Mouse (Mus musculus): ENCODE measurements around the gene Thop1.
"Not testable (repeated sequence)": the region's sequence is repeated elsewhere in the genome, so short reads cannot be mapped to it uniquely, and the experiment has no call there.

Gene Thop1

GRCm38 (mm10) chr10:81057406-81058130 is 12.3 kb upstream of the Thop1 start:
- DNase-seq (ENCODE audit: low spot score): no peak

DNA sequence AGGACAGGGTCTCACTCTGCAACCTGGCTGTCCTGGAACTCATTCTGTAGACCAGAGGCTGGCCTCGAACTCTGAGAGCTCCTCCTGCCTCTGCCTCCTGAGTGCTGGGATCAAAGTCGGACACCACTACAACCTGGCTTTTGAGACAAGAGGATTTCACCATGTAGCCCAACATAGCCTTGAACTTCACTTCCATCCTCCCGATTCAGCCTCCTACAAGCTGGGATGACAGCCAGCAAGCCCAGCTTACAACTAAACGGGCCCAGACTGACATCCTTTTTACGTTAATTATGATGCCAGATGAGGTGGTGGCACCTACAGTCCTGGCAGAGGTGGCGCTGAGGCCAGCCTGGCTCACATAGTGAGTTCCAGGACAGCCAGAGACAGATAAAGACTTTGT is 10.9 kb upstream of the Thop1 start:
- no peak for DNase-seq (ENCODE audit: low spot score)

DNA sequence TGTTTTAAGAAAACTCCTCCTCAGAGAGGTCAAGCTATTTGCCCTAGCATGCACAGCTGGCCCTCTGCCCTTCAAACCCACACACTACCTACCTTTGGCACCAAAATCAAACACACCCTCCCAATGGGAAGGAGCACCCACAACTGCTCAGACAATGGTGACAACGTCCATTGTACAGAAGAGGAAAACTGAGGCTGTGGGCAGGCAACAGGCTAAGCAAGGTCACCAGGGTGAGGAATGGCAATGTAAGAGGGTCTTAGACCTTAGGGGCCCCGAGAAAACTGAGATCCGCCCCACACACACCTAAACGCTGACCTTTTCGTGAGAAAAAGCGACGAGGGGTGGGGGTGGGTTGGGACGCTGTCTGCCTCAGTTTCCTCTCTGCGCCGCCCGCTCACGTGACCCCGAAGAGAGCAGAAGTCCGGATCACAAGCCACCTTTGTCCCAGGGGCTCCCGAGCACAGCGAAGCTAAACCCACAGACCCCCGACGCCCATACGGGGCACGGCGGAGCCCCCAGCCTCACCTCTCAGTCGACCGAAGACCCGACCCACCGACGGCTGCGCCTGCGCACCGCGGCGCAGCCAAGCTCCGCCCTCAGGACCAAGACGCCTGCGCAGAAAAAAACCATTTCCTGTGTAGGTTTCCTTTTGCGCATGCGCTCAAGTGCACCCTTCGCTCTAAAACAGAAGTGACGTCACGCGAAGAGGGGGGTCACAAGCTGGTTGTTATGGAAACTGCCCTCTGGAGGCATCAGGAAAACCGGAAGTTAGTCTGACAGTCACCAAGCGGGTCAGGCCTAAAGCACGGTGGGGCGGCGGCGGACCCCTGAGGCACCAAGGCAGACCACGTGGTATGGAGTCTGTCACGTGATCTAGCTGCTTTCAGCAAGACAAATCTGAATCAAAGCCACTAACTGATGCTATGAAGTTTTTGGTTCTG is 10.0 kb upstream of the Thop1 start, which contains the start of gene Sgta:
Sgta (minus strand) TSS at position 579 of the 941 bp plus-strand sequence.
- peak; percentile 93 for DNase-seq (ENCODE audit: low spot score)

DNA sequence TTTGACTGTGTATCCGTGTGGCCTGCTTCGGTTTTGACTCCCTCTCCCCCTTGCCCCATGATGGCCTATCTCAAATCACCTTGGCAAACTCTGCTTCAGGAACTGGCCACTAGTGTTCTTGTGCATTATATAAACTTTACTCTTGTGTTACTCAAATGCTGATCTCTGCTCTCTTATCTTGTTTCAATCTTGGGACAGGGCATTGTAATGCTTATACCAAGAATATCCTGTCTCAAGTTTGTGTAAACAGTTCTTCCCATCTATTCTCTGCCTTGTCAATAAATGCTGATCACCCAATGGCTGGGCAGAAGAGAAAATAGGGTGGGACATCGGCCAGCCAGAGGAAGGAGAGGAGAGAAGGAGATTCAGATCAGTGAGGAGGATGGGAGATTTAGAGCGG is 7.1 kb upstream of the Thop1 start:
- DNase-seq (ENCODE audit: low spot score): no peak

DNA sequence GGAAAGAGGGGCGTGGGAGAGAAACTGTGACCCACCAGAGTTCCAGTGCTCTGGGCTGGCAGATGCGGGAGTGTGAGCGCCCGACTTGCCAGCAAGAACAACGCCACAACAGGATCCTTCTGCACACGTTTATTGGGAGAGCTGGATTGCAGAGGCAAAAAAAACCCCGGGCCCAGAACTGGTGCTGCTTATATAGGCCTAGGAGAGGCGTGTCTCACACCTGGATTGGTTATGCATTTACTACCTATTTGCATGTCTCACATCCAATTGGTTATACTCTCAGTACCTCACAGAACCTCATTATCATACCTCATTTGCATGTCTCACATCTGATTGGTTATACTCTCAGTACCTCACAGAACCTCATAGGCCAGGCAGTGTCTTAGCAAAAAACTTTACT is 5.3 kb upstream of the Thop1 start:
- DNase-seq (ENCODE audit: low spot score): not testable (repeated sequence)

DNA sequence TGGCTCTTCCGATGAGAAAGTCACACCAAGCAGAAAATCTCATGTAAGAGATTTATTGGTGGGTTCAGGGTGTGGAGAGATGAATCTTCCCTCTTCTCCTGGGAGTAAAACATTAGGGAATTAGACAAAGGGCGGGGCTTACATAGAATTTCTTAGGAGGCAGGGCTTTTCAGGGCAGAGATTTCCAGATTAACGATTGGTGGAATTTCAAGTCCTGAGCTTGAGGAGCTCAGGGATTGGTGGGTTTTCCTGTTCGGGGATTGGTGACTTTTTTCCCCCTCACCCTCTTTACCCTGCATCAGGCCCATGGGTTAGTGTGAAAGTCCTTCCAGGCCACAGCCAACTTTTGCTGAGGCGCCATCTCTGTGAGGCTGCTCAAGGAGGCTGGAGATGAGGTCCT is 1.1 kb upstream of the Thop1 start:
- no peak for DNase-seq (ENCODE audit: low spot score)

- DNase-seq (ENCODE audit: low spot score): no peak
These were observed 2.5 kb downstream of the Thop1 start for GRCm38 (mm10) chr10:81072290-81072689.

- DNase-seq (ENCODE audit: low spot score): no peak
These were observed 3.6 kb downstream of the Thop1 start for GRCm38 (mm10) chr10:81073464-81073863.

DNA sequence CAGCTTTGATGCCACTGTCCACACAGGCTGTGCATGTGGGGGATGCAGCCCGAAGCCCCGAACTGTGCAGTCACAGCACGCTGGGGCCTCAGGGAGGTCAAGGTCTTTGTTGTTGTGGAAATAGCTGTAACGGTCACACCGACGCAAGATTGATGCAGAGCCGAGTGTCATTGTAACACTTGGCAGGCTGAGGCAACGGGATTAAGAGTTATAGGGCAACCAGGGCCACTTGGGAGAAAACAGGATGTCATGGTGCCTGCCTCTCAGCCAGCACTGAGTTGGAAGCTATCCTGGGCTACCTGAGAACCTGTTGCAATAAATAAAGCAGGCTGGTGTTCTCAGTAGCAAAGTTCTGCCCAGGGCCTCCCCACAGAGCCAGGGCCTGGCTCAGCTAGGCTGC is 5.9 kb downstream of the Thop1 start:
- DNase-seq (ENCODE audit: low spot score): no peak

- DNase-seq (ENCODE audit: low spot score): no peak
These were observed 6.5 kb downstream of the Thop1 start for GRCm38 (mm10) chr10:81076356-81076755.

DNA sequence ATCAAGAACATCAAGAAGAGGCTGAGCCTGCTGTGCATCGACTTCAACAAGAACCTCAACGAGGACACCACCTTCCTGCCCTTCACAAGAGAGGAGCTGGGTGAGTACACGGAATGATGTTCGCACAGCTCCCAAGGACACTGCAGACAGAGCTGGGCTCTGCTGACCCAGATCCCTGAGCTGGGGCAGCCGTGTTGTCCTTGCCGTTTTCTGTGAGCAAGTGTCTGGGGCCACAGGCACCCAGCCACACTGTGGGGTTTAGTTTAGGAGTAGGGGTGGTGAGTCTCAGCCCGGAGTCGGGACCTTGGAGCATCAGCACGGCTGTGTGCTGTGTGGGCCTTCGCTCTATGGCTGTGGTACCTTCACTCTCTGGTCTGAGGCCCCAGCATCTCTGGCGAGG is 8.1 kb downstream of the Thop1 start:
- DNase-seq (ENCODE audit: low spot score): no peak

- no peak for DNase-seq (ENCODE audit: low spot score)
These were observed 10.3 kb downstream of the Thop1 start for GRCm38 (mm10) chr10:81080008-81080655.

DNA sequence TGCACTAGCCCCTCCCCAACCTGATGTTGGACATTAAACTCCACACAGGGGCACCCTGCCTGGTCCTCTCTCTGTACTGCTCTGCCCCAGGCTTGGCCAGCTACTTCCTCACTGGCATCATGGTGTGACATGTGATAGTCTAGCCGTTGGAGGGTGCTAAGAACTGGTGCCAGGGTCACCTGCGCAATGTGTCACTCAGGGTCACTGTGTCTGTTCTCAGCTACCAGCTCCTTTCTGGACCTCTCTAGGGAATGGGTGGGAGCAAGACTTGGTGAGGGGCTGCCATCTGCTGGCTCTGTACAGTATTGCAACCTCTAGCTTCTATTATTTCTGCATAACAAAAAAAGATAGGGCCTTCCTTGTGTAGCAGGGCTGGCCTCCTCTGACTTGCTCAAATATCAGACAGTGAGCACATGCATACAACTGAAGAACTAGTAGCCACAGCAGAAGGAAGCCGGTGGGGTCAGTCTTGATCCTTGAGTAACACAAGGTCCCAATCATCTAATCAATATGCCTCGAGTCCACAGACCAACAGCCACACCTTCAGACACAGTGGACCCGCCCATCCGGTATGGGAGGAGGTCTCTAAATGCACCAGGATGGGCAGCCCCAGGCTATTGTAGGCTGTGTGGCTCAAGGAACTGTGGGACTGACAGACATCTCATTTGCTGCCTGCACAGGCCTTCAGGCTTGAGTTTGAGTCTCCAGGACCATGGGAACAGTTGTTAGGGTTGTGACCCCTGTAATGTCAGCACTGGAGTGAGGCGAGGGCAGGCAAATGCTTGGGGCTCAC is 12.5 kb downstream of the Thop1 start:
- DNase-seq (ENCODE audit: low spot score): peak; percentile 57

DNA sequence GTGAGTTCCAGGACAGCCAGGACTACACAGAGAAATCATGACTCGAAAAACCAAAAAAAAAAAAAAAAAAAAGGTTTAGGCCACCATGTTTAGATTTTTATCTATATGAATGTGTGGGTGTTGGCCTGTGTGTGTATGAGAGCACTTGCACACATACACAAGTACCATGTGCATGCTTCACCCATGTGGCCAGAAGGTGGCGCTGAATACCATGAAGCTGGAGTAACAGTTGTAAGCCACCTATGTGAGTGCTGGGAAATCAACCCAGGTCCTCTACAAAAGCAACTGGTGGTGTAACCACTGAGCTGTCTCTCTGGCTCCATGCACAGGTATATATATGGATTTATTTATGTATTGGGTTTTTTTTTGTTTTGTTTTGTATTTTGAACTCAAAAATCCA is 17.2 kb downstream of the Thop1 start:
- DNase-seq (ENCODE audit: low spot score): no peak

GRCm38 (mm10) chr10:81089216-81089615 is 19.4 kb downstream of the Thop1 start:
- no peak for DNase-seq (ENCODE audit: low spot score)

DNA sequence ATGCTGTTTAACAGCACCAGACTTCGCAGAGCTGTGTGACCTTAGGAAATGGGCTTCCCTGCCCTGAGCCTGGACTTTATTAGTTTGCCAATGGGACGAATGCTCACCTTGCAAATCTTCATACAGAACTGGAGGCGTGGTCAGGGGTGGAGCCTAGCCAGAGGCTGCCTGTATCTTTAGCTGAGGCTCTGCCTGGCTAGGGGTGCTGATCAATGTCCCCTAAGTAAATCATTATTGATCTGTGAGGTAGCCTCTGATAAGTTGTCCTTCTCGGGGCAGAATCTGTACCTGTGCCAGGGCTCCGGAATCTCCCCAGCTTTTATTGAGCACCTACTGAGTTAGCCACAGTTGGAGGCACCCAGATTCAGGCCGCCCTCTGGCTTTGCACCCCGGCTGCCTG is 20.8 kb downstream of the Thop1 start:
- DNase-seq (ENCODE audit: low spot score): no peak

DNA sequence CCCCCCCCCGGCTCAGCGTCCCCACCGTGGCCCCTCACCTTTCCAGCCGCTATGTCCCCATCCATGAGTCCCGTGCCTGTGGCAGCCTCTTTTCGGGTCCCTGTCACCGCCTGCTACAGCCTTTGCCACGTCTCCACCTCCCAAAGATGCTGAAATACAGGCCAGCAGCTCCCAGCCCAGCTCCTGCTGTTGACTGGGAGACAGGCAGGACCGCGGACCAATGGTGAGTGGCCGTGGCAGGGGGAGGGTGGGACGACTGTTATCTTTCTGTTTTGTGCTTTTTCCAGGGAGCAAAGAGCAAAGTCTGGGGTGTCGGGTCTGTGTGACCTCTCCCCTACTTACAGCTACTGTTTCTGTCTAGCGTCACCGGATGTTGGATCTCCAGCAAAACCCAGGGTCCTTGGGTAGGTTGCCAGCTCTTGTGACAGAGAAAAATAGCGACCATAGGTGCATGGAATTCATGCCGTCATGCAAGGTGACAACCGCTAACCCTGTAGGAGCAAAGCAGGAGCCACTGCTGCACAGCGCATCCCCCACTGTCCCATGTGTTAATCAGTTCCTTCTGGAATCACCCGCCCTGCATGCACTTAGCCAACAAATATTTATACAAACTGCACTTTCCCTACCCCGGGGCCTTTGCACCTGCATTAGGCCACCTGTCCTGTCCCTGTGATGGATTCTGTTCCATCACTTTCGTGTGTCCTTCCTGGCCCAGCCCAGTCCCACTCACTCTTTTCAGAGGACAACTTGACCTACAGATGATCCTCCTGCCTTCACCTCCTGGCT is 22.8 kb downstream of the Thop1 start:
- DNase-seq (ENCODE audit: low spot score): no peak

DNA sequence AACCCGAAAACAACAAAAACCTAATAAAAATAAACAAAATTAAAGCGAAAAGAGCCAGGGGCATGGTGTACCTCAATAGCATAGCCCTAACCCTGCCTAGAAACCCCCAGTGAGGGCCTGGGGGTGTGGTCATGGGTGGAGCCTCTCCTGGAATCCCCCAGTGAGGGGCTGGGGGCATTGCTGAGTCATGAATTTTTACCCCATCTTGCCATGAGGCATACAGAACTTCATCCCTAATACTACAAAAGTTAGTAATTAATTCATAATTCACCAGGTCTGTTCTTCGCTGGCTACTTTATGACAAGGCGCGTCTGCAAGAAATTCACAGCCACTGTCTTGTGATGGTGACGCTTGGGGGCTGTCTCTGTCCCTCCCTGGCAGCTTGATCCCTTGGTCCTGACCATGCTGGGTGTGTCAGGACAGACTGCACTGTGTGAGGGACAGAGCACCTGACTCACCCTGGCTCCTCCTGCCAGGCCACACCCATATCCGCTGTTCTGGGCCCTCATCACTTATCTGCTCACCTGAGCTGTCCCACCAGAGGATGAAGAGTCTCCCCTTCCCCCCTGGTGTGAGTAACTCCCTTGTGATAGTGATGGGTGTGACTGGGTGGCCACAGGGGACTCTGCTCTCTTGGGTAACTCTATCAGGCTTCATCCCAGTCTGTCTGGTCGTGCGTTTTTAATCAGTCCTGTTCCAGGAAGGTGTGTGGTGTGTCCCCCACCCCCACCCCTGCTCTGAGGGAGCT is 25.3 kb downstream of the Thop1 start:
- DNase-seq (ENCODE audit: low spot score): no peak

DNA sequence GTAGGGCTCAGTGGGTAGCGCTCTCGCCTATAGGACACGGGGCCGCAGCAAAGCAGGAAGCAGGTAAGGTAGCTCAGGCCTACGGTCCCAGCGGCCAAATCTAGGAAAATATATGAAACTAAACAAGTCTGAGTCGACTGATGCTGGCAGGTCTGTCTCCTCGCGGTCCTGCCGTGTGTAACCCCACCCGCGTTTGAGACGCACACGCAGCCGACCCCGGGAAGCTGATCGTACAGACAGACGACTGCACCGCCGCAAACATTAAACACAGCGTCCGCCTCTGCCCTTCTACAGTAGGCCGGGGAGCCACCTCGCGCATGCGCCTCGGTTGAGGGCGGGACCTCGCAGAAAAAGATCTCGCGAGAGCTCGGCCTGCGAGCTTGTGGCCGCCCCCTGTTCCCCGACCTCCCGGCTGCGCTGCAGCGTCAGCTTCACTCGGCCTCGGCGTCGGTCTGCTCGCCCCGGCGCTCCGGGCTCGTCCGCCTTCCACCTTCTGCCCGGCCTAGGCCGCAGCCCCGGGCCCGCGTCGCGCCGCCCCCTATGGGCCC is 35.8 kb downstream of the Thop1 start, which contains the start of gene Map2k2:
Map2k2 (plus strand) TSS at position 351 of the 548 bp plus-strand sequence.
- peak; percentile 98 for DNase-seq (ENCODE audit: low spot score)
